Mouse (Mus musculus): ENCODE measurements around the gene Nav2.

Gene Nav2

DNA sequence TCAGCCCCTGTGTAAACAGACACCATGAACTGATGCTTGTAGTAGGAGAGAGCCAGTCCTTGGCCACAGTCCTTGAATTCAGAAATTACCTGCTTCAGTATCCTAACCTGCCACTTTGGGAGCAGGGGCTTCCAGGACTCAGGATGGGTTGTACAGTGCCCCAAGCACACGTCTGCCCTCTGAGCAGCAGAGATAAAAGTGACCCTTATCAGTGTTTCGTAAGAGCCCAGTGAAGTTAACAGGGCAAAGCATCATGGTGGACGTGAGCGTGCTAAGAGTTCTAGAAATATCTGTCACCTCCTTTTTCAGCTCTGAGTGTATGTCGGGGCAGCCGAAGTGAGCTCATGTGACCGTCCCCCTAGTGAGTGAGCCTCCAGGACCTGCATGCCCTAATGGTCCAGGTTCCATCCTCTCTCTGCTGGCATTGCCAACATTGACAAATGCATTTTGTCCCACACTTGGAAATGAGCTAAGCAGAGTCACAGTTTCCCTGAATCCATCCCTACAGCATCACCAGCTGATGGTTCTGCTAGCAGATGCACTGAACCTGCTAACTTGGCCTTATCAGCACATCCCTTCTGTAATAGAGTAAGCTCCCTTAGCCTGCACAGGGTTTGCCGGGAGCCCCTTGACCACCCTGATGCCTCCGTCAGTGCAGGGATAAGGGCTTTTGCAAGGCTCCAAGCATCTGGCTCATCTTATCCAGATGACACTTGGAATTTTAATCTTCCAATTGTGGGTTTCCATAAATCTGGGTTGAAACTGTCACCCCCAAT is 418.6 kb downstream of the Nav2 start:
- DNase-seq (ENCODE audit: low spot score) = no peak

DNA sequence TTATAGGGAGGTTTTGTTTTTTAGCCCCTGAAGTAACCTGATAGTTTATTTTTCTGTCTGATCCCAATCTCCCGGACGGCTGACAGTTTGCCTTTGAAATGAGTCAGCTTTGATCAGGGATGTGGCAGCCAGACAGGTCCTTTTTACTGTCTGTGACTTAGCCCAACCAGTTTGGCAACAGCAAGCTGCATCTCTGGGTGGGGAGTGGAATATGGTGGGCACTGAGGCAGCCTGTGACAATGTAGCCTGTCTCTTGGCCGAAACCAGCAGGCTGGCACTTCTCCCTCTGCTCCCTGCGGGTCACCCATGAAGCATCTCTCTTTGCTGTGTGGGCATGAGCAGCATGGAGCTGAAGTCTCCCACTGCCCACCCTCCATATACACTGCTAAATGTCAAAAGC is 421.7 kb downstream of the Nav2 start:
- DNase-seq (ENCODE audit: low spot score) = no peak

DNA sequence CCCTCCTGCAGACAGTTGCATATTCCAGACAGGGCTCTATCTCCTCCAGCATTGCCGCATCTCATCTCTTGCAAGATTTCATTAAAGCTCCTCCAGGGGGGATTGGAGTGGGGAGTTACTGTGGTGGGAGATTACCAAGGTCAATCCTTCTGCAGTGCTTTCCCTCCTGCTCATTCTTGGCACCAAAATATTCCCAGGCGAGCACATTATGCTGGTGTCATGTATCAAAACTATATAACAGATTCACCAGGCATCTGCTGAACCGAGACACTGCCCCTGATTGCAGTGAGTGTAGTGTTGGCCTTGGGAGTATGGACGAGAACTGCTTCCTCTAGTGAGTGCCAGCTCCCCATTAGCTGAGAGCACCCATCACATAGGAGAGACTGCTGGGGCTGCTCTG is 423.4 kb downstream of the Nav2 start:
- no peak for DNase-seq (ENCODE audit: low spot score)

DNA sequence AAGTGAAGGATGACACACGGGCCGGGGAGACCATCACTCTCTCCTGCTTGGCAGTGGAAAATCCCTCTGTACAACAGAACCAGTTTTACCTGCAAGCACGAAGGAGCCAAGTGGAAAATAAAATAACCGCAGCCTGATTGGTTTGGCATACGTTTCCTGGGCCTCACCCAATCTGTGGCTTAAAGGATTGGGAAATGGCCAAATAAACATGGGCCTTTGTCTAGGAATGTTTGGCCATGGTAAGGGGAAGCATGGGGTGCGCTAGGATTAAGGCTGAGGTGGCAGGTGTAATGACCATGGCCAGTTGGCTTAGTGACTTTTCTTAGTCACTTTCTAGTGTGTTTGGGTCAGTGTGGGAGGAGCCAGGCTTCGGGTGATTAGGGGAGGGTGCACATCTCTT is 424.1 kb downstream of the Nav2 start:
- no peak for DNase-seq (ENCODE audit: low spot score)

DNA sequence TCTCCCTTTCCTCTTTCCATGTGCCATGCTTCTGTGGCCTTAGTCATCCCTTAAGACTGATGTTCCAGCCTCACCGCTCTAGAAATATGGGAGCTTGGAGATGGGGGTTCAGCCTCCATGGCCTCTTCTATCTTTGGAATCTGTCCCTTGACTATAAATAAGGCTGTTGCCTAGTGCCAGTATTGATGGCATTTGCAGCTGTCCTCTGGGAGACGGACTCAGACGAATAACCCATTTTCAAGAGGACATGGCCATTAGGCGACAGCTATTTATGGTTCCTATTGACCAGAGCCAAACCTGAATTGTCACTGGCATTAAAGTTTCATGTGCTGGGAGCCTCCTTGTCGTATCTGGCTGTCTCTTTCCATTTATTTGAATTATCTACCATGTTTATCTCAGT is 425.6 kb downstream of the Nav2 start:
- DNase-seq (ENCODE audit: low spot score) = no peak

DNA sequence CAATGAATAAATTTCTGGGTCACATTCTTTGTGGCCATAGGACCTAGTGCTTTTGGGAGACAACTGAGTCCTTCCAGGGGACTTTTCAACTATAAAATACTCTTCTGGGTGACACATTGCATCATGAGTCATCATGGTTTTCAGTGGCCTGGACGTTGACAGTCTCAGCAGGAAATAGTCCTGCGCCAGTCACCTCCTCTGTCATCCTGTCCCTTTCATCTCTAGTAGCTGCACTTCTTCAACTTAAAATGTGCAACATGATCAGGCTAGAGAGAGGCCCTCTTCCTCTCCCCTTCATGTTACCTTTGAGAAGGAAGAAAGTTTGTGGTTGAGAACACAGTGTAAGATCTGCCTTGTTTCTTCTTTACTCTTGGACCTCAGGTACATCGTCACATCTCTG is 426.5 kb downstream of the Nav2 start:
- DNase-seq (ENCODE audit: low spot score) = no peak

DNA sequence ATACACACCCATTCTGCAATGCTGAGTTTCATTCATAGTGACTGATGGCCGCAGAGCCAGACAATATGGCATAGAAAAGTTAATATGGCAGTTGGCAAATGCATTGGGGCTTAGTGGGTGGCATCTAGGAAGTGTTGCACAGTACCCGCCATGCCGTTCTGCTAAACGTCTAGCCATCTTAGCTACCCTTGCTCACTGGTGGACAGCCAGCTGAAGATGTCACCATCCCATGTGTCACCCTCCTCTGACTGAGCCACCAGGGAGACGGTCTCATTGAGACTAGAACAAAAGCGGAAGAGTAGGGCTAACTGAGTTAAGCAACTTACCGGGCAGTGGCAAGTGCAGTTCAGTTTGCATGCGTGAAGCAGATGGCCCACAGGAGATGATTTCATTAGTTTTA is 428.2 kb downstream of the Nav2 start:
- DNase-seq (ENCODE audit: low spot score) = no peak

DNA sequence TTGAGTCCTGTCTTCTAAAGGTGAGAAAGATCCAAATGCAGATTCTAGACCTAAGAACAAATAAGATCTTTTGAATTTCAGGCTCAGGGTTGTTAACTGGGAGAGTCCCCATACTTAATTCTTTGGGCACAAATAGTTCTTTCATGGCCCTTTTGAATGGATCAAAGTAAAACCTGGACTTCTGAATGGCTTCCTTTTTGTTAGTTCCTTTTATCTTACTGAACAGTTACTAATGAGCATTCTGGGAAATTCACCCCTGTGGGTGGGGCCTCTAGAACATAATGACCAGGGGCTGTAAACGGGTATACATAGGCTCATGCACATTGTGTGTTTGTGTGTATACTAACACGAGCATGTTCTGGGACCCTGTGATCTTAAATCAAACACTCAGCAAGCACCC is 429.2 kb downstream of the Nav2 start:
- no peak for DNase-seq (ENCODE audit: low spot score)

DNA sequence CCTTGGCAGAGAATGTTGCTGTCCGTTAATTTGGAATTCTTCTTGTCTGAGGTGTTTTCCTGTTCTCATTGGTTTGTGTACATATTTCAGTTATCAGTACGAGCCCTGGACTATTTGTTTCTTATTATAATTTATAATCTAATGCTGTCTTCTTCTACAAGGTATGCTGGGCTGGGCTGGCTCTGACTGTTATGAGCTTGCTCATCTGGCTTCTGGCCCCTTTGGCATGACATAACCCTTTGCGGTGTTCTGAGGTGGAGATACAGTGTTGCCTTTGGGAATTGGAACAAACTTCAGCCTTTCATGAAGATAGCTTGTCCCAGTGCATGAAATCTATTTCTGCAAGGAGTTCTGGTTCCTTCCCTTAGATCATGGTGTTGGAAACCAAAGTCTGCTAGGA is 431.4 kb downstream of the Nav2 start:
- DNase-seq (ENCODE audit: low spot score) = no peak

DNA sequence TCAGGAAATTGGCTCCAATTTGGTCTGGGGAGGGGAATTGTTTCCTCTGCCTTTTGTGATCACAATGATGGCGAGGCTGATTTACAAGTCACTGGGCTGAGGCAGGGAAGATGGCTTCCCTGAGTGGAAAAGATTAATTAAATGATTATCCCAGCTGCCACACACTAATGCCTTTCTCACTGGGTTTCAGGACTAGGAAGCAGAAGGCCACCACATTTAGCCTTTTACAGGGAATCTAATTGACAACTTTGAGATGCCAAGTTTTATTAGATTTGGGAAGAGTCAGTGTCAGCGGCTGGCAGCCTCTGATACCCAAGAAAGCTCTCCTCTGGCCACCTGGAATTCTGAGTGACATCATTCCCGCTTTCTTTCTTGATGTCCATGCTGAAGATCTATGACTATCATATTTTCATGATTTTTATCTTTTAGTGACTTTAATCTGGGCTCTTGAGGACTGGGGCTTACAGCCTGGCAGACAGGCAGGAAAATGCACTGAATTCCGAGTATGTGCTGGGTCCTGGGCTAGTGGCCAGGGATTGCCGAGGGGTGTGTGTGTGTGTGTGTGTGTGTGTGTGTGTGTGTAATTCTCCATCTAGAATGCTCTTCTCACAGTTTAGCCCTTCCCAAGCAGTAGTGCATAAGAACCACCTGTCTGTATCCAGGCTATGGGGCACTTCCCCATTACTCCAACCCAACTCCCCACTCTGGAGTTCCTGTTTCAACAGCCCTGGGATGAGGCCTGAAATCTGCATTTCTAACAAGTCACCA is 432.8 kb downstream of the Nav2 start:
- no peak for DNase-seq (ENCODE audit: low spot score)

DNA sequence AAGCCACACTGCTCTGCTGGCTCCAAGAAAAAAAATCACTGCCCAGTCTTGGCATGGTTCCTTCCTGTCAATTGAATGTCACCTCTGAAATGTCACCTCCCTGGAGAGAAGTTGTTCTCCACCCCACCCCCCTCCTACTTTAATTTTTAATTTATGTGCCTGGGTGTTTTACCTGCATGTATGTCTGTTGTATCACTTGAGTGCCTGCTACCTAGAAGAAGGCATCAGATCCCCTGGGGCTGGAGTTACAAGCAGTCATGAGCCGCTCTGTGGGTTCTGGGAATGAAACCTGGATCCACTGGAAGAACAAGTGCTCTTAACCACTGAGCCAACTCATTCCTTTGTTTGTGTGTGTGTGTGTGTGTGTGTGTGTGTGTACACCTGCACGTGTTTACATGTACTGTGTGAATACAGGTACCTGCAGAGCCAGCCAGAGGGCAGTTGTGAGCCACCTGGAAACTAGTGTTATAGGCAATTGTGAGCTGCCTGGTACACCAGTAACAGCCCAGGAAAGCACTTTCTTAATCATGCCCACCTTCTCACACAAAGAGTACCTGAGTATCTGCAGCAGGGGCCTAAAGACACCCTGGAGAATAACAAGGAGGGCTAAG is 433.5 kb downstream of the Nav2 start:
- DNase-seq (ENCODE audit: low spot score) = no peak

DNA sequence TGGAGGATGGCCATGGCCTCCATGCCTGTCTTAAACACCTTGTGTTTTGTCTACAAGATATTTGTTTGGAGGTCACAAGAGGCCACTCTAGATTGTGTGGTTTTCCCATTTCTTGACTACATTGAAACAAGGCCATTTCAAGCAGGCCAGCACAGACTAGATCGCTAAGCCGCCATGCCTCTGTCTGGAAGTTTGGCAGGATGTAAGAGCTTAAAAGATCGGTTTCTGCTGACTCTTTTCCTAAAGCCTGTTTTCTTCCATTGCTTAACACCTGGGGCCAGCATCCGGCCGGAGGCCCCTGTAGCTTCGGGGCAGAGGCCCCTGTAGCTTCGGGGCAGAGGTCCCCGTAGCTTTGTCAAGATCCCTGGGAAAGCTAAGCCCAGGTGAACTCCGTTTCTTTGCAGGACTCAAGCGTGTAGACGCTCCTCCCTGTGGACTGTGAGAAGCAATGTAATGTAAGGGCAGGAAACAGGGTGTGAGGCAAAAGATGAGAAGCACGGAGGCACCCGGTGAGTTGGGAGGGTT is 434.1 kb downstream of the Nav2 start:
- DNase-seq (ENCODE audit: low spot score) = no peak

DNA sequence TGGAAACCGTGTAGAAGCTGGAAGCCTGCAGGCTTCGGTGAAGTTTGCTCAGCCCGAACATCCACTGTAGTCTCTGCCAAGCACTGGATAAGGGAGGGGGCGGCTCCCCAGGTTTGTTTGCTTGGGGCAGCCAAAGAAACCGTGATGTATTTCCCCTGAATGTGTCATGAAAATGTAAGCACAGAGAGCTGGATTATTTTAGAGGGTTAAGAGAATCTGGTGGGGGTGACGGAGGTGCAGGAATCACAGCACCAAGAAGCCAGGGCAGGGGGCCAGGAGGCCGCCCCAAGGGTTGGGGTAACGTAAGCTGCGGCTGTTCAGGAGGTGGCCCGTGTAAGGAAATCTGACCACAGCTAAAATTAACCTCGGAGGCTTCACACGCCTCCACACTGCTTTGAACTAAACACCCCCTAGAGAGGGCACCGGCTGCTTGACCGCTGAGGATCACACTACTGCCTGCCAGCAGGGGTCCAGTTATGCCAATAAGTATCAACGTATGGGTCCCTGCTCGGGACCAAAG is 434.6 kb downstream of the Nav2 start:
- no peak for DNase-seq (ENCODE audit: low spot score)

DNA sequence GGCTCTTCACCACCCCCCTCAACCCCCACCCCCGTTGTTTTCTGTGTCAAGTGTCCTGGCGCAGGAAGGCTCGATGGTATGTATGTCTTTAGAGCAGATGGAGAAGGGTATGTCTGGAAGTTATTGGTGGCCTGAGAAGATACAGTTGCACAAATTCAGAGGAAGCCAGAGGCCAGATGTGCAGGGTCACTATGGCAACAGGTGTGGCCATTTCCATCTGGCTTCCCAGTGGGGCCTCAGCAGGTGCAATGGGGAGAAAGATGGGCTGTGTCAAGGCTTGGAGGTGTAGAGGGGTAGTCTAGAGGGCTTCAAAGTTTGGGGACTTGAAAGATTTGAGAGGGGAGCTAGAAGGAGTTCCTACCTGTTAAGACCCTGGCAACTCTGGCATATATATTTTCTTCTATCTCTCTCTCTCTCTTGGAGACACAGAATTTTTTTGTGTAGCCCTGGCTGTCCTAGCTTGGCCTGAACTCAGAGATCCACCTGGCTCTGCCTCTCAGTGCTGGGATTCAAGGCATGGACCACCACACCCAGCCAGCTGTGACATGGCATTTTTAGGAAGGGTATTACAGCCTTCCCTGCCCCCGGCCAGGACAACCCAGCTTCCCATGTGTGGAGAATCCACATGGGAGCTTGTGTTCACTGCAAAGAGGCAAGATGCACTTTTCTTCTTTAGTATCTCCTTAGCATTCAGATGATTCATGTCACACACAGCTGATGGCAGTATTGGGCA is 435.4 kb downstream of the Nav2 start:
- DNase-seq (ENCODE audit: low spot score) = no peak

DNA sequence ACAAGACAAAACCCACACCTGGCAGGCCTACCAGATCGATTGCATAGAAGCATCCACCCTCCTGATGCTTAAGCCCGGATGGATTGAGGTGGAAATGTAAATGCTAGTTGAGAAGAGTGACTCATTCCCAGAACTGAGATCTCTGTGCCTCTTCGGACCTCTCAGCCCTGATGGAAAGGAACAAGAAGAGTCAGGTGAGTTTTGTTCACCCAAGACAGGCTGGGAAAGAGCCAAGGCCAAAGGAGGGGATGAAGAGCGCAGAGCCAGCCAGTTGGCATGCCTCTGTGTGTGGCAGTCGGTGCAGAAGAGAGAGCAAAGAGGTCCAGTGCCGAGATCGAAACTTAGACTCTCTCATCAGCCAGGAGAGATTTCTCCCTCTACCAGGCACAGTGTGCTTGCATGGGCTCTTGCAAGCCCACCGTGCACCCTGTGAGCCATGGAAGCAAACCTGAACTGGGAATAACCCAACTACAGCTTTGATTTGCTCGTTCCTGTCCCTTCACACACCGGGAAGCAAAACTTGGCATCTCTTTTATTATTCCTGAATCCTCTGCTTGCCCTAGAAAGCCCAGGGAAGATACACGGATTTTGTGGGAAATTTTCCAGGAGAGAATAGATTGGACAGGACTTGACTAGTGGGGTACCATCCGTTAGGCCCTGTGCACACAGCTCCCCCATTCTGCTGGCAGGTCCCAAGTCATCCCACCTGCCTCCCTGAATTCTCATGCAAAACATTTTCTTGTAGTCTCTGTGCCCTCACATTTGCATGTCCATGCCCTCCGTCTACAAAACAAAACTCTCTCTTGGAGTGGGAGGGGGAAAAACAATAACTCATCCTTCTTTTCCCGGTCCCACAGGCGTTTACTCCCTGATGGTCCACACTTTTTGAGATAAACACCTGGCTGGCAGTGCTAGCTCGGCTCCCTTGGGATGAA is 439.1 kb downstream of the Nav2 start:
- DNase-seq (ENCODE audit: low spot score) = no peak

DNA sequence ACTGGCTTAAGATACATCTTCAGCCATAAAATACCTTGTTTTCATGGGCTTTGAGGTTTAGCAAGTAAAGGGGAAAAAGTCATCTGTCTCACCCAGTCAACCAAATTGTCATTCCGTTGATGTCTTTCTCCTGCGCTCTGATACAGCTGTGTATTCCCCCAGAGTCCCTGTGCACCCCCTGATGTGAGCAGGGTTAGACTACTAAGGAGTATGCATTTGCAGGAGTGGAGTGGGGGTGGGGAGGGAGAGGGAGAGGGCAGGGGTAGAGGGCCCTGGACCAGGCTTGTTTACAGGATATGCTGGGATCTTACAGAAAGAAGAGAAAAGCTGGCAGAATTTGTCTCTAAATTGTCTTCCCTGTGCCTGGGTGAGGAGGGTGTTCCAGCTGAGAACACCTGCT is 440.1 kb downstream of the Nav2 start:
- no peak for DNase-seq (ENCODE audit: low spot score)

DNA sequence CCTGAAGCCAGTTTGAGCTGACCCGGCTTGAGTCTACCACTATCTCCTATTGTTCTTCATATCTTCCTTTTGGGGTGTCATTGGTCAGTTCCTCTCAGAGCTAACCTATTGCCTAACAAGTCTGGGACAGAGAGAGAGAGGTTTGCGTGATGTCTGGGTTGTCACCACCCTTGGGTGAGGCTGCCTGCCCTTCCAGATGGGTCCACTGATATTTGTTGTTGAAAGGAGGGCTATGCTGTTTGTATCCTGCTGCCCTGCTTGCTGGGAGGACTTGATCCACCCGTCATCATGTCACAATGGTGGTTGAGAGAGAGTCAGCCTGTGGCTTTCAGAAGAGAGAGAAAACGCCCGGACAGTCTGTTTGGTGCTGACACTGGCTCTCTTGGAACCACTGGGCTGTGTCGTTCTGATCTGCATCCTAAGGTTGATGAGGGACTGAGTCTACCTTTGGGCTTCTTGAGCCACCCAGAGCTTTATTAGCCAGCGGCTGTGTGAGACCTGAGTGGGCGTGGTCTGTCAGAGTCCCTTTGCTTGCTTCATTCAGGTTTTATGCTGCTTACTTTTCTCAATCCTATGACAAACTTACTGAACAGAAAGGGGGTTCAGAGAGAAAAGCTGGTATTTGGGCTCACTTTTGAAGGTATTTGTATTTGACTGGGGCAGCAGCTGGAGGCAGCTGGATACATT is 441.9 kb downstream of the Nav2 start:
- DNase-seq (ENCODE audit: low spot score) = no peak

DNA sequence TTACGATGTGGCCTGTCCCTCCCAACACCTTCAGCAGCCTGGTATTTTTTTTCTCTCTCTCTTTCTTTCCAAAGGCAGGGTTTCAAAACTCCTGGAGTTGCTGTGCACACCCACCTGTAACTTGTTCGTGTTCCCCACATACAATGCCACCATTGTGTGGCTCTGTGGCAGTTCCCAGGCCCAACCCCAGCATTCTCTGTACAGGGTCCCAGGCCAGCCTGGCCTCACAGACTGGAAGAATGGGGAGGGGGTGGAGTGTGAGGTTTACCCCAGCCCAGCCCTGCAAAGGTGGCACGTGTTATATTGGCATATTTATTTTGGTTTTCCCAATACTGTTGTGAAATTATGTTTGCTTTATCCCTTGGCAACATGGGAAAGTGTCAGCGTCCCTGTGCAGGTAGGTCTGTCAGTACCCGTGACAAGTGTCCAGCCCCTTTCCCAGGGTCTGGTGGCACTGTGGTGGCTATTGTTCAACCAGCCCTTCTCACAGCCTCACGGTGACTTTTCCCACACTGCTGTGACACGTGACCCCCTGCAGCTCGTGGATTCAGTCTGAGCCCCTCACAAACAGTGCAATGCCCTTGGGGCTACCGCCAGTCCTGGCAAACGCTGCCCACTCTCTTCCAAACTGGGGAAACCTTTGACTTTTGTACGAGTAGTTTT is 443.2 kb downstream of the Nav2 start:
- no peak for DNase-seq (ENCODE audit: low spot score)

DNA sequence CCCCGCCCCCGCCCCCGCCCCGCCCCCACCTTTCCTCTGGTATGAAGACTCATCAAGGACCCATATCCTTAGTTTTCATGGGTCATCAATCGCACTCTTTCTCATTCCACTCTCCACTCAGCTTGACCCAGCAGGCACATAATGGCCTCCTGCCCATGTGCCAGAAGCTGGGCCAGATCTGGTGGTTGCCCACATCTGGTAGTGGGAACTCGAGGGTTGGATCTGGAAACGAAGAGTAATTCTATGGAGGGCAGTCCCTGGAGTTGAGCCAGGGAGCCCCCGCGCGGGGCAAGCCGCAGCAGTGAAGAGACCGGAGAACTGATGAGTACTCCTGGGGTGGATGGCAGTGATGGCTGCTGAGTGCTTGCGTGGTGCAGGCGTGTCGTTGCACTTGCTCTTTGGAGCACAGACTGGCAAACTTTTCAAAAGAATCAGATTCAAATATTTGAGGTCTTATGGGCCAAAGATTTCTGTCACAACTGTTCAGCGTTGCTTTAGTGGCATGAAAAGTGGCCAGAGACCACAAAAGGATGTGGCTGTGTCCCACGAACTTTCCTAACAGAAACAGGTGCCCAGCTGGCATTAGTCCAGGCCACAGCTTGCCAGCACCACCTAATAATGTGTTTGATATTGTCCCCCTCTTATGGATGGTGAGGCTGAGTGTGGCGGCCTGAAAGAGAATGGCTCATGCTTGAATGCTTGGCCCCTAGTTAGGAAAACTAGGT is 449.1 kb downstream of the Nav2 start:
- DNase-seq (ENCODE audit: low spot score) = no peak

All from ovary, postnatal 10 days (tissue).